Mouse (Mus musculus): ENCODE data around the gene Scn3b. TPM values are rescaled to one million over a fixed set of nuclear protein-coding genes. Genes with fewer than 3 reads are reported as not detected.

The Scn3b gene
- polyA plus RNA-seq, 1 experiment = 0.81 TPM

GRCm38 (mm10) chr9:40337131-40337820 lies 68.3 kb downstream of the Scn3b start:
- no peak for DNase-seq (ENCODE audit: low read depth)

- no peak for DNase-seq (ENCODE audit: low read depth)
These were observed 70.6 kb downstream of the Scn3b start for GRCm38 (mm10) chr9:40339578-40339977.

Other genes starting within 250 kb of the Scn3b start
- not detected in 2 replicates for gene Olfr981, start 247.8 kb upstream of the Scn3b start, polyA plus RNA-seq (2012; rRNA removed)
- not detected in 2 replicates for gene Olfr982, start 195.4 kb upstream of the Scn3b start, polyA plus RNA-seq (2012; rRNA removed)
- not detected in 2 replicates for gene Olfr983, start 175.6 kb upstream of the Scn3b start, polyA plus RNA-seq (2012; rRNA removed)
- not detected in 2 replicates for gene Olfr984, start 155.0 kb upstream of the Scn3b start, polyA plus RNA-seq (2012; rRNA removed)
- gene Olfr985, start 139.0 kb upstream of the Scn3b start, polyA plus RNA-seq (2012; rRNA removed) = not detected in 2 replicates
- gene Tmem225, start 121.1 kb upstream of the Scn3b start, polyA plus RNA-seq (2012; rRNA removed) = 0.16 TPM in 1 of 2 replicates, not detected in the other
- not detected in 2 replicates for gene Olfr986, start 88.3 kb upstream of the Scn3b start, polyA plus RNA-seq (2012; rRNA removed)
- 1.6 TPM in 2 replicates for gene Zfp202, start 76.9 kb upstream of the Scn3b start, polyA plus RNA-seq (2012; rRNA removed)